Mouse (Mus musculus): Measurements from ENCODE around the gene Dguok. TPM values are rescaled to one million over a fixed set of nuclear protein-coding genes. Genes with fewer than 3 reads are reported as not detected.

Dguok gene
- polyA plus RNA-seq, 1 experiment from 2014 or later = 66.6 TPM

GRCm38 (mm10) chr6:83505554-83505953 is 1.2 kb downstream of the Dguok start:
- no peaks in the 10 kb centered on the region for H3K36me3 ChIP-seq (ENCODE audit: control insufficient read depth, insufficient read depth, low read length)
- no peak for DNase-seq
- H3K4me3 ChIP-seq (replicated peaks; ENCODE audit: low read depth, low read length) = peak overlapping the region; percentile 78
- WGBS = 93% methylated on average over 4 of the region's 4 CpGs
- no peaks in the 10 kb centered on the region for H3K9me3 ChIP-seq (ENCODE audit: control insufficient read depth, low read length)
- no peak for ATAC-seq (ENCODE audit: low FRiP score, low TSS enrichment)
- no peaks in the 10 kb centered on the region for H3K27me3 ChIP-seq (ENCODE audit: control insufficient read depth, insufficient read depth, low read length)
- H3K27ac ChIP-seq (replicated peaks; ENCODE audit: low read depth, low read length) = no peak overlapping the region
- H3K9ac ChIP-seq (replicated peaks; ENCODE audit: low read length) = no peak overlapping the region
- H3K4me2 ChIP-seq (ENCODE audit: low read length) = peak overlapping the region; percentile 81
- H3K4me1 ChIP-seq (ENCODE audit: control insufficient read depth, insufficient read depth, low read length) = peaks cover 6% of the 10 kb centered on the region; the same call in 1 of the 2 replicates

- Histone ChIP-seq H3K27ac (replicated peaks; ENCODE audit: low read depth, low read length) (no peak overlapping the region), H3K4me1 (ENCODE audit: control insufficient read depth, insufficient read depth, low read length) (peaks cover 6% of the 10 kb centered on the region; the same call in 1 of the 2 replicates), H3K4me2 (ENCODE audit: low read length) (no peak overlapping the region), H3K9me3 (ENCODE audit: control insufficient read depth, low read length) (no peaks in the 10 kb centered on the region), H3K4me3 (replicated peaks; ENCODE audit: low read depth, low read length) (no peak overlapping the region), H3K9ac (replicated peaks; ENCODE audit: low read length) (no peak overlapping the region), H3K27me3 (ENCODE audit: control insufficient read depth, insufficient read depth, low read length) (no peaks in the 10 kb centered on the region), H3K36me3 (ENCODE audit: control insufficient read depth, insufficient read depth, low read length) (no peaks in the 10 kb centered on the region)
- 91% methylated on average over 3 of the region's 3 CpGs for WGBS
- no peak for DNase-seq
- no peak for ATAC-seq (ENCODE audit: low FRiP score, low TSS enrichment)
Observed at GRCm38 (mm10) chr6:83503361-83503760, 3.4 kb downstream of the Dguok start.

- DNase-seq (no peak), ATAC-seq (ENCODE audit: low FRiP score, low TSS enrichment) (no peak)
- Histone ChIP-seq H3K9ac (replicated peaks; ENCODE audit: low read length) (no peak overlapping the region), H3K9me3 (ENCODE audit: control insufficient read depth, low read length) (no peaks in the 10 kb centered on the region), H3K4me1 (ENCODE audit: control insufficient read depth, insufficient read depth, low read length) (peaks cover 6% of the 10 kb centered on the region; the same call in 1 of the 2 replicates), H3K27ac (replicated peaks; ENCODE audit: low read depth, low read length) (no peak overlapping the region), H3K4me3 (replicated peaks; ENCODE audit: low read depth, low read length) (no peak overlapping the region), H3K4me2 (ENCODE audit: low read length) (no peak overlapping the region), H3K27me3 (ENCODE audit: control insufficient read depth, insufficient read depth, low read length) (no peaks in the 10 kb centered on the region), H3K36me3 (ENCODE audit: control insufficient read depth, insufficient read depth, low read length) (no peaks in the 10 kb centered on the region)
- 88% methylated on average over 3 of the region's 3 CpGs for WGBS
Observed at GRCm38 (mm10) chr6:83502656-83503055, 4.1 kb downstream of the Dguok start.

- Histone ChIP-seq H3K27me3 (ENCODE audit: control insufficient read depth, insufficient read depth, low read length) (no peaks in the 10 kb centered on the region), H3K9ac (replicated peaks; ENCODE audit: low read length) (no peak overlapping the region), H3K4me2 (ENCODE audit: low read length) (no peak overlapping the region), H3K27ac (replicated peaks; ENCODE audit: low read depth, low read length) (no peak overlapping the region), H3K36me3 (ENCODE audit: control insufficient read depth, insufficient read depth, low read length) (0 out of 2 replicates have a peak, but pooled peaks cover 2% of the 10 kb centered on the region), H3K9me3 (ENCODE audit: control insufficient read depth, low read length) (no peaks in the 10 kb centered on the region), H3K4me3 (replicated peaks; ENCODE audit: low read depth, low read length) (no peak overlapping the region), H3K4me1 (ENCODE audit: control insufficient read depth, insufficient read depth, low read length) (peaks cover 6% of the 10 kb centered on the region; the same call in 1 of the 2 replicates)
- no peak for ATAC-seq (ENCODE audit: low FRiP score, low TSS enrichment)
- 70% methylated on average over 9 of the region's 9 CpGs for WGBS
- no peak for DNase-seq
Observed at GRCm38 (mm10) chr6:83501524-83502310, 5.1 kb downstream of the Dguok start.

GRCm38 (mm10) chr6:83500462-83500861 is 6.3 kb downstream of the Dguok start:
- 69% methylated on average over 3 of the region's 3 CpGs for WGBS
- ATAC-seq (ENCODE audit: low FRiP score, low TSS enrichment) = no peak
- Histone ChIP-seq H3K27ac (replicated peaks; ENCODE audit: low read depth, low read length) (no peak overlapping the region), H3K4me2 (ENCODE audit: low read length) (no peak overlapping the region), H3K4me3 (replicated peaks; ENCODE audit: low read depth, low read length) (no peak overlapping the region), H3K9ac (replicated peaks; ENCODE audit: low read length) (no peak overlapping the region), H3K4me1 (ENCODE audit: control insufficient read depth, insufficient read depth, low read length) (peaks cover under 1% of the 10 kb centered on the region; the same call in 1 of the 2 replicates), H3K27me3 (ENCODE audit: control insufficient read depth, insufficient read depth, low read length) (no peaks in the 10 kb centered on the region), H3K36me3 (ENCODE audit: control insufficient read depth, insufficient read depth, low read length) (peaks cover 7% of the 10 kb centered on the region), H3K9me3 (ENCODE audit: control insufficient read depth, low read length) (no peaks in the 10 kb centered on the region)
- DNase-seq = no peak

GRCm38 (mm10) chr6:83499078-83499477 is 7.7 kb downstream of the Dguok start:
- DNase-seq = no peak
- no peaks in the 10 kb centered on the region for H3K27me3 ChIP-seq (ENCODE audit: control insufficient read depth, insufficient read depth, low read length)
- 96% methylated on average over 10 of the region's 10 CpGs for WGBS
- H3K4me2 ChIP-seq (ENCODE audit: low read length) = no peak overlapping the region
- no peak overlapping the region for H3K9ac ChIP-seq (replicated peaks; ENCODE audit: low read length)
- no peak for ATAC-seq (ENCODE audit: low FRiP score, low TSS enrichment)
- no peaks in the 10 kb centered on the region for H3K4me1 ChIP-seq (ENCODE audit: control insufficient read depth, insufficient read depth, low read length)
- no peaks in the 10 kb centered on the region for H3K9me3 ChIP-seq (ENCODE audit: control insufficient read depth, low read length)
- H3K4me3 ChIP-seq (replicated peaks; ENCODE audit: low read depth, low read length) = no peak overlapping the region
- no peak overlapping the region for H3K27ac ChIP-seq (replicated peaks; ENCODE audit: low read depth, low read length)
- H3K36me3 ChIP-seq (ENCODE audit: control insufficient read depth, insufficient read depth, low read length) = peaks cover 14% of the 10 kb centered on the region

GRCm38 (mm10) chr6:83496753-83497710 is 9.7 kb downstream of the Dguok start:
- whole genome bisulfite sequencing = 89% methylated on average over 22 of the region's 22 CpGs
- Histone ChIP-seq H3K9ac (replicated peaks; ENCODE audit: low read length) (no peak overlapping the region; the same call in 1 of the 2 replicates), H3K27me3 (ENCODE audit: control insufficient read depth, insufficient read depth, low read length) (no peaks in the 10 kb centered on the region), H3K9me3 (ENCODE audit: control insufficient read depth, low read length) (no peaks in the 10 kb centered on the region), H3K4me3 (replicated peaks; ENCODE audit: low read depth, low read length) (no peak overlapping the region), H3K36me3 (ENCODE audit: control insufficient read depth, insufficient read depth, low read length) (peaks cover 26% of the 10 kb centered on the region), H3K27ac (replicated peaks; ENCODE audit: low read depth, low read length) (no peak overlapping the region), H3K4me1 (ENCODE audit: control insufficient read depth, insufficient read depth, low read length) (no peaks in the 10 kb centered on the region), H3K4me2 (ENCODE audit: low read length) (no peak overlapping the region)
- no peak for DNase-seq
- no peak for ATAC-seq (ENCODE audit: low FRiP score, low TSS enrichment)

- Histone ChIP-seq H3K27me3 (ENCODE audit: control insufficient read depth, insufficient read depth, low read length) (no peaks in the 10 kb centered on the region), H3K9me3 (ENCODE audit: control insufficient read depth, low read length) (no peaks in the 10 kb centered on the region), H3K4me1 (ENCODE audit: control insufficient read depth, insufficient read depth, low read length) (no peaks in the 10 kb centered on the region), H3K4me3 (replicated peaks; ENCODE audit: low read depth, low read length) (no peak overlapping the region), H3K36me3 (ENCODE audit: control insufficient read depth, insufficient read depth, low read length) (peaks cover 26% of the 10 kb centered on the region), H3K9ac (replicated peaks; ENCODE audit: low read length) (no peak overlapping the region), H3K4me2 (ENCODE audit: low read length) (no peak overlapping the region), H3K27ac (replicated peaks; ENCODE audit: low read depth, low read length) (no peak overlapping the region)
- DNase-seq = no peak
- no peak for ATAC-seq (ENCODE audit: low FRiP score, low TSS enrichment)
- WGBS = 95% methylated on average over 9 of the region's 9 CpGs
Observed at GRCm38 (mm10) chr6:83496009-83496752, 10.6 kb downstream of the Dguok start.

Measured in midbrain, embryonic 14.5 days (tissue).